Mouse (Mus musculus) frontal cortex, postnatal 25 days (tissue): ENCODE data around the gene Fam160a1.

Source experiments
- DNase-seq, 2 experiments: peaks; one replicate each; pipeline ENCODE4 v3.0.0; 2022; ENCODE audit warnings: low spot score in 2 of 2

The Fam160a1 gene

GRCm38 (mm10) chr3:85634389-85635125, 182.5 kb downstream of the Fam160a1 start:
- no peak for DNase-seq

GRCm38 (mm10) chr3:85633733-85634132, 183.4 kb downstream of the Fam160a1 start:
- DNase-seq, result no peak

- DNase-seq, result no peak
Observed at GRCm38 (mm10) chr3:85629895-85630510, 187.1 kb downstream of the Fam160a1 start.

DNA sequence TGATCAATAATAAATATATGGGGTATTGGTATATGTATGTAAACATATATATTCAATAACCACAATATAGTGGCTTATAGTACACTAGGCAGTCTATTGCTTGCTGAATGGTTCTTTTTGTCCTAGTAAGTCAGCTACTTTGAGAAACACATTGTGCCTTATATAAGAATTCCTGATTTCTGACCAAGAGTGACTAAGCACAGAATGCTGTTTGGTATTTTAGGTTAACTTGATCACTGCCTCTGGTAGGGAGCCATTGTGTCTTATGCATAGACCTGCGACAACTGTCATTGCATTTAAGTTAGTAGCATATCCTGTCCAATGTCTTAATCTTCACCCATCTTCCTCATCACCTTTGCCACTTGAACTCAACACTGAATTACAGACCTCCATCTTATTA, 197.3 kb downstream of the Fam160a1 start:
- DNase-seq, result no peak

DNA sequence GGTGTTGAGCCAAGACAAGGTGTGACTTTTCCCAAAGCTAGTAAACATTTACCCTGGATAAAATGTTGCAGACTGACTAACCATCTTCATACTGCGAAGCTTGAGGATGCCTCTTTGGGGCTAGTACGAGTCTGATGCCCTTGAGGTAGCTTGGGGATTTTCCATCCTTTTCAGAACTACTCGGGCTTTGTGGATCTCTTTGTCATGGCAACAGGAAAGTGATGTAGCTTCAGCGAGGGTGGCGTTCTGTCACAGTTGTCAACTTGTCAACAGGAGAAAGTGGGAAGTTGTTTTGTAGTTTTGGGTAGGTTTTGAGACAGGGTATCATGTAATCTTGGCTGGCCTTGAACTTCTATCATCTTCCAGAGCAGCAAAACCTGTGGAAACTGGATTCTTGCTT, 197.7 kb downstream of the Fam160a1 start:
- no peak for DNase-seq

DNA sequence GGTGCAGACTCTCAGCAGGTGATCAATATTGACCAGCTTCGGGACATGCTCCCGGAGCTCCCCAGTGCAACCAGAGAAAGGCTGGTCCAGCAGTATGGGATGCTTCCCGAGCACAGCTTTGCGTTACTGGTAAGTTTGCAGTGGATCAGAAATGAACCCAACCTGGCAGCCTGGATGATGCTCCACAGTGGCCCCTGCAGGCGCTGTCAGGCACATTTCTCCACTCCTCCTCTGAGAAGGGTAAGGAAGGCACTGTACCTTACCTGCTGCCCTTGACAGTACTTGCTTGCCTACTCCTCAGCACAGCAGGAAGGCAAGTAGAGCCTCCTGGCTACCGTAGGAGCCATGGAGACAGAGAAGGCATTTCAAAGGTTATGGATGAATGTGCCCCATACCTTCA, 198.2 kb downstream of the Fam160a1 start:
- no peak for DNase-seq

DNA sequence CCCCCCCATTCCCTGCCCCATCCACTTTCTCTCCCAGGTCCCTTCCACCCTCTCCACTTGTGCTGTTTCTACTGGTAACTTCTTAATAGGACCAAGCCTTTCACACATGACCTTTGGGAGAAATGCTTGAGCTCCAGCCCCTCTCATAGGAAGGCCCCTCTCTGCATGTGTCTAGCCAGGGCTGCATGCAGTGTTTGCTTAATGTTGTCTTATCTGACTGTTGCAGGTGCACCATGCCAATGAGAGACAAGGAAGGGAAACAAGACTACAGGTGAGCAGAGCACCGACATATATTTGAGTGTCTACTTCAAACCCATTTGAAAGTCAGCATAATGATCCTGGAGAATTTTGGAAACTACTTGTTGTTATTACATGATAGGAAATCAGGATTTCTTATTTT, 200.7 kb downstream of the Fam160a1 start:
- DNase-seq, result no peak
